11 mouse cellular contexts compared by ENCODE assay signal in the genomic region with DNA sequence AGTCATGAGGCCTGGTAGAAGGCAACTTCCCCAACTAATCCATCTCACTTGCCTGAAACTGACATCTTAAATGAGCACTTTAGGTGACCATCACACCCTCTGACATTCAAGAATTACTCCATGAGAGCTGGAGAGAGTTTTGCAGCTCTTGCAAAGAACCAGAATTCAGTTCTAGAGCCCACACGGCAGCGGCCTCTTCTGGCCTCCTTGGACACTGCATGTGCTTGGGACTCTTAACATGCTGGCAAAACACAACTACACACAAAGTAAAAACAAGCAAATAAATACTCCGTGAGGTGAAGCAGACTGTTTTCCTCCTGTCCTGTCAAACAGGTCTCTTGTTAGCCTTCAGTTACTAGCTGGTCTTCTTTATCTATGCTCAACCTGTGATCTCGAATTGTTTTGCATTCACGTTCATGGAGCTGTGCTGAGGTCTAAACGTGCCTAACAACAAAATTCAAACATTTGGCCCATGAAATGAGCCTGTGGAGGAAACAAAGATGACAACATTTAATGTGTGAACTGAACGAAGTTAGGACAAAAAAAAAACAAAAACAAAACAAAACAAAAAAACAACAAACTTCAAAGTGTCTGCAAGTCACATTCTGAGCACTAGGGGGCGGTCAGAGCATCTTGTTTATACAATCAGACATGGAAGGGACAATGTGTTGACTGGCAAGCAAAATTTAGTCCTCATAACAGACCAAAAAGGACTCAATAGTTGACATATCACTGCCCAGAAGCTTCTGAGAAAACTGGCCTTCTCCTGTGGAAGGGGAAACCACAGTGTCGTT. TPM values are rescaled to one million over a fixed set of nuclear protein-coding genes. Genes with fewer than 3 reads are reported as not detected.
DNase-seq lines count a peak whose midpoint lies in the region; ATAC-seq and TF ChIP-seq lines count a peak whose summit lies in the region.
"Not testable (repeated sequence)": the region's sequence is repeated elsewhere in the genome, so short reads cannot be mapped to it uniquely, and the experiment has no call there.
"Had no signal": no experiment of that assay in that cellular context is flagged by ENCODE, and none has a peak within 500 bp of the region (broad histone marks: within the 10 kb centered on the region; RNA-seq: fewer than 3 reads in every experiment).

No protein-coding gene starts in this region.

- not testable (repeated sequence) for H3K4me3 ChIP-seq in embryonic facial prominence, embryonic 10.5 days
- H3K4me3 ChIP-seq in heart, embryonic 16.5 days (ENCODE audit: low read length): peak overlapping the region; percentile 27
- peak overlapping the region; percentile 38 for H3K4me3 ChIP-seq in lung, adult 2 months (replicated peaks; ENCODE audit: extremely low read depth, low read depth, low read length)

- ATAC-seq in heart, embryonic 16.5 days (replicated peaks; ENCODE audit: extremely low read depth, insufficient read depth, low FRiP score): not testable (repeated sequence)

- TF ChIP-seq POLR2A in lung, adult 2 months (IDR thresholded peaks at IDR 0.05; ENCODE audit: borderline replicate concordance, extremely low read depth, low read depth, low read length): not testable (repeated sequence)

- peak; percentile 50 for DNase-seq in ES-CJ7 (ENCODE audit: low read depth, low spot score)
- peak; percentile 60 for DNase-seq in brain, adult 2 months (ENCODE audit: low read depth, low spot score)
- DNase-seq in embryonic facial prominence, embryonic 10.5 days (ENCODE audit: low spot score): peak; percentile 51
- DNase-seq in kidney, postnatal 14 days: peak; percentile 19
- peak; percentile 28 for DNase-seq in lung, adult 2 months
- DNase-seq in neural tube, embryonic 10.5 days (ENCODE audit: extremely low spot score, low spot score): peak; percentile 24
- peak; percentile 66 for DNase-seq in thymus, postnatal 0 days (ENCODE audit: low spot score)

- H3K9ac ChIP-seq in heart, embryonic 16.5 days (ENCODE audit: low read length): not testable (repeated sequence)

- not testable (repeated sequence) for H3K27me3 ChIP-seq in embryonic facial prominence, embryonic 10.5 days (replicated peaks; ENCODE audit: low read depth, poor library complexity, severe bottlenecking); heart, embryonic 16.5 days (ENCODE audit: control insufficient read depth, insufficient read depth, low read length)

- H3K36me3 ChIP-seq in embryonic facial prominence, embryonic 10.5 days (replicated peaks); heart, embryonic 16.5 days (ENCODE audit: control insufficient read depth, insufficient read depth): not testable (repeated sequence)

- H3K4me1 ChIP-seq in embryonic facial prominence, embryonic 10.5 days; heart, embryonic 16.5 days (ENCODE audit: control insufficient read depth, insufficient read depth, low read length); lung, adult 2 months (ENCODE audit: control insufficient read depth, insufficient read depth, low read length): not testable (repeated sequence)

- H3K27ac ChIP-seq in embryonic facial prominence, embryonic 10.5 days (replicated peaks); heart, embryonic 16.5 days (ENCODE audit: low read length): not testable (repeated sequence)

- peak; percentile 79 for TF ChIP-seq CTCF in lung, adult 2 months (IDR thresholded peaks at IDR 0.05; ENCODE audit: insufficient read depth, low read length)

- not testable (repeated sequence) for H3K9me3 ChIP-seq in embryonic facial prominence, embryonic 10.5 days; heart, embryonic 16.5 days (replicated peaks; ENCODE audit: control insufficient read depth, low read length)

- WGBS in embryonic facial prominence, embryonic 10.5 days: 40% methylated on average over 9 of the region's 9 CpGs
- 27% methylated on average over 9 of the region's 9 CpGs for WGBS in heart, embryonic 16.5 days
- 29% methylated on average over 9 of the region's 9 CpGs for WGBS in lung, adult 2 months

- H3K4me2 ChIP-seq in heart, embryonic 16.5 days (ENCODE audit: low read depth, low read length): peak overlapping the region; percentile 59

RNA-seq across cellular contexts. Expression of gene Gsdmc4, which starts 16.3 kb away (rescaled TPM):
- polyA plus RNA-seq in embryonic facial prominence, embryonic 10.5 days (2016; fragmentation: Nextera tagmentation; extraction: Ambion mirVana): not detected in 2 replicates
- polyA plus RNA-seq in heart, embryonic 16.5 days (2015; fragmentation: Nextera tagmentation; extraction: Ambion mirVana): 0.07 TPM in 1 of 2 replicates, not detected in the other
- polyA plus RNA-seq in lung, adult 2 months (2012; rRNA removed): 0.05 and 0.96 TPM in 2 replicates
- 0.44 and 0.51 TPM in 2 replicates for polyA plus RNA-seq in thymus, postnatal 0 days (2015; fragmentation: Nextera tagmentation; extraction: Ambion mirVana)
- polyA plus RNA-seq: heart, embryonic 11.5 days; limb, embryonic 13.5 days had no signal

RNA-seq across cellular contexts. Expression of gene Gsdmc3, which starts 17.4 kb away (rescaled TPM):
- not detected in 2 replicates for polyA plus RNA-seq in embryonic facial prominence, embryonic 10.5 days (2016; fragmentation: Nextera tagmentation; extraction: Ambion mirVana)
- polyA plus RNA-seq in heart, embryonic 16.5 days (2015; fragmentation: Nextera tagmentation; extraction: Ambion mirVana): not detected in 2 replicates
- 0.11 TPM in 1 of 2 replicates, not detected in the other for polyA plus RNA-seq in lung, adult 2 months (2012; rRNA removed)
- polyA plus RNA-seq in thymus, postnatal 0 days (2015; fragmentation: Nextera tagmentation; extraction: Ambion mirVana): 0.33 and 0.38 TPM in 2 replicates
- polyA plus RNA-seq: embryonic facial prominence, embryonic 12.5 days; heart, embryonic 11.5 days; limb, embryonic 13.5 days had no signal

RNA-seq across cellular contexts. Expression of gene Gsdmc2, which starts 50.8 kb away (rescaled TPM):
- not detected in 2 replicates for polyA plus RNA-seq in embryonic facial prominence, embryonic 10.5 days (2016; fragmentation: Nextera tagmentation; extraction: Ambion mirVana)
- 0.13 TPM in 1 of 2 replicates, not detected in the other for polyA plus RNA-seq in heart, embryonic 16.5 days (2015; fragmentation: Nextera tagmentation; extraction: Ambion mirVana)
- polyA plus RNA-seq in lung, adult 2 months (2012; rRNA removed): 0.31 TPM in 1 of 2 replicates, not detected in the other
- polyA plus RNA-seq in thymus, postnatal 0 days (2015; fragmentation: Nextera tagmentation; extraction: Ambion mirVana): 0.39 and 0.49 TPM in 2 replicates
- polyA plus RNA-seq: heart, embryonic 11.5 days; limb, embryonic 13.5 days had no signal
